Mouse (Mus musculus) erythroblast, embryonic 14.5 days (primary cell): ENCODE measurements around the gene Zfp53.

Source experiments
- GATA1 ChIP-seq: IDR thresholded peaks from 2 replicates; pipeline ENCODE4 v1.6.1; 2012; ENCODE audit warnings: low read length, inconsistent platforms, mixed read lengths
- TAL1 ChIP-seq: IDR thresholded peaks from 3 replicates; pipeline ENCODE4 v1.6.1; 2012; ENCODE audit warnings: low read length, inconsistent platforms, mixed read lengths

- TF ChIP-seq GATA1 (no peak), TAL1 (no peak)
Observed at GRCm38 (mm10) chr17:21509756-21510155, 21.0 kb downstream of the Zfp53 start.
